Mouse (Mus musculus): Measurements from ENCODE around the gene 4930572O03Rik.
"Not testable (repeated sequence)": the region's sequence is repeated elsewhere in the genome, so short reads cannot be mapped to it uniquely, and the experiment has no call there.

4930572O03Rik gene

DNA sequence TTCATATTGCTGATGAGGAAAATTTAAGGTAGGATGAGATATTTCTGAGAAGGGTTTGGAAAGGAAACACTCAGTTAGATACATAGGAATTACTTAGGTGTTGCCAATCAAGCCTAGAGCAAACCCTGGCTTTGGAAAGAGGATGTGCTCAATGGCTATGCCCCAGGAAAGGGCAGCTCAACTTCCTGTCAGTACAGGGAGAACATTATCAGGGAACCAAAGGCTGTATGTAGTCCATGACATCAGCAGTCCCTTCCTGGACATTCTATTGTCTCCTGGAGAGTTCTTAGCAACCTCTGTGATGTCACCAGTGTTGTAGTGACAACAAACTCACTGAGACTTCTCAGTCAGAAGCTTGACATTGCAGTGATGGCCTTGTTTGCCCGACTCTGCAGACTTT, 38.1 kb downstream of the 4930572O03Rik start, which contains the start of gene Speer4d:
TSS of gene Speer4d (plus strand) at position 301 of the 400 bp plus-strand sequence.
- not testable (repeated sequence) for DNase-seq (ENCODE audit: low spot score)

DNA sequence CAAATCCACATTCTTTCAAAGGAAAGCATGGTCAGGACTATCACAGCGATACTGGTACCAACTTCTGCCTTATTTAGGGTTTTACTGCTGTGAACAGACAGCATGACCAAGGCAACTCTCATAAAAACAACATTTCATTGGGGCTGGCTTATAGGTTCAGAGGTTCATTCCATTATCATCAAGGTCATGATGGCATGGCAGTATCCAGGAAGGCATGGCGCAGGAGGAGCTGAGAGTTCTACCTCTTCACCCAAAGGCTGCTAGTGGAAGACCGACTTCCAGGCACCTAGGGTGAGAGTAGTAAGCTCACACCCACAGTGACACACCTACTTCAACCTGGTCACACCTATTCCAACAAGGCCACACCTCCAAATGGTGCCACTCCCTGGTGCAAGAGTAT, 40.7 kb downstream of the 4930572O03Rik start:
- not testable (repeated sequence) for DNase-seq (ENCODE audit: low spot score)

DNA sequence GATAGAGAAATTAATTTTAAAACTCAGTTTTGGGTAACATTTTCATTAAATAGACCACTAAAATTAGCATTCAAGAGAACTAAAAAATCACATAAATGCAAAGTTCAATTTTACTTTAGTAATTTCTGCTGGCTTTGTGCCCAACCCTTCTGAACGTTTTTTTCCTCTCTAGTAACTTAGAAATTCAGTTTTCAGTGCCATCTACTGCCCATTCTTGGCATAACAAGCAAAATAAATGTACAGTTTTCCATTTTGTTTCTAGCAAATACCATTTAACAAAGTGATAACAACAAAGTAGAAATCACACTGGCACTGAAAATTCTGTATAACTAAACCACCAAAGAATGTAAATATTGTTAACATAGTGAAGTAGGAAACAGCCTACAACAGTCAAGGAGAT, 46.2 kb downstream of the 4930572O03Rik start:
- DNase-seq (ENCODE audit: low spot score): not testable (repeated sequence)

DNA sequence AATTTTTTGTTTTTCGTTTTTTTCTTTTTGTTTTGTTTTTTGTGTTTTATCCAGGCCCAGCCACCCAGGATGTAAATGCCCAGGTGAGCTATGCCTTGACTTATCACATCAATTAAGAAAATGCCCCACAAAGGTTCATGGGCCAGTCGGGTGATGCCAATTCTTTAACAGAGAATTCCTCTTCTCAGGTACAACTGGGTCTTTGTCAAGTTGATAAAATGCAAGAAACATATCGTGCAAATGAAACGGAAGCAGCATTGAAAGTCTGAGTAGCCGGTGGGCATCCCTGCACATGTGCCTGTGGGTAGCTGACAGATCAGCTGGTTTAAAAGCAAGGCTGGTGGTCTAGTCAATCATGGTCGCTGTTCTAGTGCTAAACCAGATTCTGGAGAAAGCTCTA, 50.2 kb downstream of the 4930572O03Rik start:
- DNase-seq (ENCODE audit: low spot score): not testable (repeated sequence)

DNA sequence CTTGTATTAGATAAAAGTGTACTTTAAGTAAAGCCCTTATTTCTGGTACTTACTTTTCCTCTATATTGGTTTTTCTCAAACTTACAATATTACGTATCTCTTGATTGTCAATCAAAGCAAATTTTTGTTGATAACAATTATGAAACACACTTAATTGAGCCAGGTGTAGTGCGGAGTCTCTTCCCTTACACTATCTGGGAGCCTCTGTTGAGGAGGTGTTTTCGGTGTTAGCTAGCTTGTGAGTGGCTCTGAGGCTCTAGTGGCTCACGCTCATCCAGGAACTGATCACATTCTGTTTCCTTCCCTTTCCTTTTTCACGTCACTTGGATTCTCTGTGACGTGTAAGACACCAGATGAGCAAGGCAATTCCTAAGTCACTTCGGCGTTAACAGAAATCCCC, 53.3 kb downstream of the 4930572O03Rik start:
- not testable (repeated sequence) for DNase-seq (ENCODE audit: low spot score)

DNA sequence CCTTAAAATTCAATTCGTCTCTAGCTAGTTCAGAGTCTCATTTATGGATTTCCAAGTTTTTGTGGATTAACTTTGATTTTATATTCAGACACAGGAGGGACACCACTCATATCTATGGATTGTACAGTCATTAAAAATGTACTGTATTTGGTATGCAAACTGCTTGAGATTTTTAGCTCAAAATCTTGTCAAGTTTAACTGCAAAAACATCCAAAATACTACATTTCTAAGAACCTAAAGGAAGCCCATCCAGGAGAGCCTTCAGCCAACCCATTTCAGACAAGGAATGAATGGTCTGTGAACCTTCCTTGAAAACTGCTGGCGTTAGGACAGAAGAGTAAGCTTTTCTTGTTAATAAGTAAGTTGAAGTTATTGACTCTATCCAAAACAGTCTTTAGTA, 53.9 kb downstream of the 4930572O03Rik start:
- DNase-seq (ENCODE audit: low spot score): not testable (repeated sequence)

DNA sequence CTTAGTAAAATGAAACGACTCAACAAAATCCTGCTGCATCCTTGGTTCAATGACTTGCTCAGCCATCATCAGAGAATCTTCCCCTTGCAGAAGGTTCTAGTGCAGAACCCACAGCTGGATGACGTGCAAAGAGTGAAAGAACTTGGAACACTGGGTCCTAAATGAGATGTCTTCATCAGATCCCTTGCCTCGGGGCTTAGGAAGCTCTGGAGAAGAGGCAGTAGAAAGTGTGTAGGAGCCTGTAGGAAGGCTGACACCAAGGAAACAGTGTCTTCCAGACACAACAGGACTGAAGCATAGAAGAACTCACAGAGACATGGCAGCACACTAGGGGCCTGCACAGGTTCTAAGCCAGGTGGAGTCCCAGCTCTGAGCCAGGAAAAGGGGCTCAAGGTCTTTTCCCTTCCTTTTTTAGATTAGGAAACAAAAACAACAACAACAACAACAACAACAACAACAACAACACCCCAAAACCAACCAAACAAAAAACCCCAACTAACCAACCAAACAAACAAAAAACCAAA, 54.4 kb downstream of the 4930572O03Rik start:
- DNase-seq (ENCODE audit: low spot score): not testable (repeated sequence)

All from lung, postnatal 25 days (tissue).